Mouse (Mus musculus) megakaryocyte-erythroid progenitor cell, adult 5-6 weeks (primary cell): ENCODE results near the gene 1700010I14Rik. TPM values are rescaled to one million over a fixed set of nuclear protein-coding genes. Genes with fewer than 3 reads are reported as not detected.

Experiments
- ATAC-seq: replicated peaks from 2 replicates; pipeline ENCODE4 v1.8.0; 2016; ENCODE audit warnings: mild to moderate bottlenecking, inconsistent platforms; ENCODE audit not compliant: severe bottlenecking, poor library complexity, low FRiP score, low TSS enrichment
- total RNA-seq, 2 experiments: library from RNA; stranded (forward) in 1 of 2; stranded (reverse) in 1 of 2; fragments of 200-1000, 215-1000 nt in 1 of 2; fragments of >200 nt in 1 of 2; fragmentation: Nextera tagmentation in 1 of 2; gene quantifications; 2 replicates each; pipeline ENCODE4 v1.2.3; 2014 to 2017

The 1700010I14Rik gene
- total RNA-seq (2014; fragmentation: Nextera tagmentation): 1.9 and 4.4 TPM in 2 replicates
- total RNA-seq (2017): 4.3 and 5.4 TPM in 2 replicates

DNA sequence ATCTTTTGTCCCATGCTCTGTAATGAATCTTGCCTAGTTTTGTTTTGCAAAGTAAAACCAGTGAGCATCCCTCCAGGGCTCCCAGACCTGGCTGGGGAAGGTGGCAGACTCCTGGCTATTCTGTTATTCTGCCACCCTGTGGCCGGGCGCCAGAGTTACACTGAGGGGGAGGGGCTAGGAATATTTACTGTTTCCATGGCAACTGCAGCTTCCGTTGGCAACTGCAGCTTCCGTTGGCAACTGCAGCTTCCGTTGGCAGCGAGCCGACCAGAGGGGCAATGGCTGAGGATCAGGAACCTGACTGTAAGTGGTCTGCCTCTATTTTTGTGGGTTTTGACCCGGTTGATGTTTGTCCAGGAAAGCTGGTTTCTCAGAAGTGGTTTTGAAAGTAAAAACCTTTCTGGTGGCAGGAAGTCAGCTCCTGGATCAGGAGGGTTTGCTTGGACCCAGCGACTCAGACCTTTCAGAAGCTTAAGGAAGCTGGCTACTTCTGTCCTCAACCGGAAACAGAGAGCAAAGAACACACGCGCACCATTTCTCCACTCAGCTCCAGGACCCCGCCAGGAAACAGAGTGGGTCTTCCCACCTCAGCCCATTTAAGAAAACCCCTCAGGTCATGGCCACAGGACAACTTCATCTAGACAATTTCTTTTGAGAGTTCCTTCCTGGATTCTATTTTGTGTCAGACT lies at the start of gene 1700010I14Rik:
Gene 1700010I14Rik (plus strand): TSS at position 215 of the 689 bp plus-strand sequence.
- ATAC-seq: peak; percentile 88

GRCm38 (mm10) chr17:8951588-8951987 lies 36.5 kb upstream of the 1700010I14Rik start:
- ATAC-seq: no peak

DNA sequence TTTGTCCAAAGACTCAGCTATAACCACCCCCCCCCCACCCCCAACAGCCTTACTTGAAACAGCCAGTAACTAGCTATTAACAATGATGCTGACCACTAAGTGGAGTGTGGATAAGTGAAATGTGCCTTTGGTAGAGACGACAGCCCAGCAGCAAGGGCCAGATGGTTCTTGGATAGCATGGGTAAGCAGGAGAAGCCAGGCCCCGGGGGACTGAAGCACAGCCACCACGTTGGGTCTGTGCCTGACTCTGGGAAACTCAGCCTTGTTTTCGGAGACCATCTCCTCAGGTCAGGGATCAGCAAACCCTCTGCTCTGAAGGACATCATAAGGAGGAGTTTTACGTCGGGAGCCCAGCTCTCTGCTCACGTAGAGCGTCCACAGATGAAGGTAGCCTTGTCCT lies 35.2 kb upstream of the 1700010I14Rik start:
- no peak for ATAC-seq

- no peak for ATAC-seq
Measured at GRCm38 (mm10) chr17:8958125-8958524, 30.0 kb upstream of the 1700010I14Rik start.

GRCm38 (mm10) chr17:8960386-8960785 lies 27.7 kb upstream of the 1700010I14Rik start:
- no peak for ATAC-seq

DNA sequence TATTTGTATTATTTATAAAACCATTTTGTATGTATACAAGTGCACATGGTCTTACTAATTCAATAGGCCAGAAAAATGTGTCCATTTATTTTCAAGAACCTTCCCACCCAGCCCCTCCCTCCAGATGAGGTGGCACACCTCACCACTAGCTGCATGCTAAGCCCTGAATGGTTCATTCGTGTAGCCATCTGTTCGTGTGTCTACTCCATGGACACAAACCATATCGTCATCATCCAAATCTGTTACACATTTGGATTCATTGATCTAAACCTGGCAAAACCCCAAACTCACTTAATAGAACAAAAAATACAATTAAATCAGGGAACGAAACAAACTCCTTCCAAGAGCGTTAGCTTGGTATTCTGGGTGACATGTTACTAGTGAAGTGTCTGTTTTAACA lies 27.0 kb upstream of the 1700010I14Rik start:
- no peak for ATAC-seq

DNA sequence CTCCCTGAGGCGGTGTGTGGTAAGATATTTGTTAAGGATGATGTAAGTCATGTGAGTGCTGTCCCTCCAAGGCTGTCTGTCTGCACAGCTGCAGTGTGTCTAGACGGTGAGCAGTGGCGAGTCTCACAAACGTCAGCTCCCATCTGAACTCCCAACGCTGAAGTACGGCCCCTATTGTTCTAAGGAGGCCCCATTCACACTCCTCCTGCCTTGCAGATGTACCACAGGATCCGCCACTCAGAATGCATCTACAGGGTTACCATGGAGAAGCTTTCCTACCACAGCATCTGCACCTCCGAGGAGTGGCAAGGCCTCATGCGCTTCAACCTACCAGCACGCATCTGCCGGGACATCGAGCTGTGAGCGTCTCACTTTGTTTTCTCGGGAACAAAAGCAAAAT lies 26.5 kb upstream of the 1700010I14Rik start:
- no peak for ATAC-seq

DNA sequence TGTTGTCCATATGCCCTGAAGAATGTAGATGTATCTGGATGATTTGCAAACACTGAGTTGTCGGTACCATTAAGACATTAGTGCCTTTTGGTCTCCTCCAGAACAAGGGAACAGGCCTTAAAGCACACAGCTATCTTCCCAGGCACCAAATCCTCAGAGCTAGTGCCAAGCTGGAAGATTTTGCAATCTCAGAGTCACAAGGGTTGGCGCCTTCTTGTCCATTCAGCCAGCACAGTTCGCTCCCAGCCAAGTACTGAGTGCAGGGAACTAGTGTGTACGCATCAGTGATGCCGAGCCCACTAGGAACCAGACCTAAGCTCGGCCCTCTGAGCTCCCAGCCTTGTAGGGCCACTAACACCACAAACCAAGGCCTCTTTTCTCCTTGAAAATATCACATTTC lies 23.0 kb upstream of the 1700010I14Rik start:
- ATAC-seq: no peak

- no peak for ATAC-seq
Measured at GRCm38 (mm10) chr17:8972152-8972854, 15.8 kb upstream of the 1700010I14Rik start.

DNA sequence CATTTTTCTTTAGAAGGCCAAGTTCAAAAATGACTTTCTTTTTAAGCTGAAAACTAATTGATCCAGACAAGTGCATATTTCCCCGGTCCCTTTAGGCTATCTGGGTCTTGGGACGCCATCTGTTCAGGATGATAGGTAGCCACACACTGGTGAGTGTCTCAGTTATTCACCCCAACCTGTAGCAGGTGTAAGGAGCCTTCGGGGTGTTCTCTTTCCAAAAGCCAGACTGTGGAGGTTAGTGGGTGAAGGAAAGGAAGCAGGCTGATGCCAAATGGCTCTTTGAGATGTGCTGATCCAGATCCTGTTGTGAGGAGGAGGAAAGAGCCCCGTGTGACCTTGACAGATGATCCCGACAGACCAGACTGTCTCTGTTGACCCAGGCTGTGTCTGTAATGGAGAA lies 14.8 kb upstream of the 1700010I14Rik start:
- no peak for ATAC-seq

- ATAC-seq: no peak
Measured at GRCm38 (mm10) chr17:8974423-8974822, 13.7 kb upstream of the 1700010I14Rik start.

- ATAC-seq: no peak
Measured at GRCm38 (mm10) chr17:8974823-8975397, 13.2 kb upstream of the 1700010I14Rik start.

- ATAC-seq: no peak
Measured at GRCm38 (mm10) chr17:8976745-8977144, 11.4 kb upstream of the 1700010I14Rik start.

- ATAC-seq: no peak
Measured at GRCm38 (mm10) chr17:8977271-8977670, 10.9 kb upstream of the 1700010I14Rik start.

GRCm38 (mm10) chr17:8983576-8983975 lies 4.6 kb upstream of the 1700010I14Rik start:
- ATAC-seq: no peak

DNA sequence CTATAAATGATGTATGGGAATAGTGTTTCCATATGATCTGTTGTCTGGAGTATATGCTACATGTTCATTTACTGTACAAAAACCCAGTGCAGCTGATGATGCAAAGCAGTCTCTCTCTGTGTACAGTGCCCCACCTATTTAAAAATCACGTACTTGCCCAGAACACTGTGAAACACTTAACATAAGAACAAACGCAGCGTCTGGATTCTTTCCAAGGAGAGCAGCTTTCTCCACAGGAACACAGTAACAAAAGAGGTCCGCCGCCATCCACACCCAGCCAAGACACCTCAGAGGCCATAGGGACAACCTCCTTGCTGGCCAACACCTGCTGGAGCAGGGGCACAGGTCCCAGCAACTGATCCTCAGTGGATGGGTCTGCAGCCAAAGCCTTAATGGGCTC lies 2.4 kb upstream of the 1700010I14Rik start:
- no peak for ATAC-seq

DNA sequence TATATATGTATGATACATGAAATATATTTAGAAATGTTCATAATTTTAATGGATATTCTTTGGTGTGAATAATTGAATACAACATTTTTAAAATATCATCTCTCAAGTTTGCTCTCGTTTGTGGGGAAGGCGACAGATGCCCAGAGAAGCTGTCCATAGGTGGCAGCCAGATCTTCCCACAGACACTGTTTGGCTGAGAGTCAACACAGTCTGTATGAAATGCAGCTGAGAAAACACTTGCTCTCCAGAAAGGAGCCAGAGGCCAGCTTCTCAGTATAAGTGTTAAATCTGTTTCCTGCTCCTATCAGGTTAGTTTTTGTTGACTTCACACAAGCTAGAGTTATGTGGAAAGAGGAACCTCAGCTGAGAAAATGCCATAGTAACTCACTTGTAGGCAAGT lies 1.6 kb upstream of the 1700010I14Rik start:
- no peak for ATAC-seq

GRCm38 (mm10) chr17:8987369-8987768 lies 764 bp upstream of the 1700010I14Rik start:
- ATAC-seq: no peak

DNA sequence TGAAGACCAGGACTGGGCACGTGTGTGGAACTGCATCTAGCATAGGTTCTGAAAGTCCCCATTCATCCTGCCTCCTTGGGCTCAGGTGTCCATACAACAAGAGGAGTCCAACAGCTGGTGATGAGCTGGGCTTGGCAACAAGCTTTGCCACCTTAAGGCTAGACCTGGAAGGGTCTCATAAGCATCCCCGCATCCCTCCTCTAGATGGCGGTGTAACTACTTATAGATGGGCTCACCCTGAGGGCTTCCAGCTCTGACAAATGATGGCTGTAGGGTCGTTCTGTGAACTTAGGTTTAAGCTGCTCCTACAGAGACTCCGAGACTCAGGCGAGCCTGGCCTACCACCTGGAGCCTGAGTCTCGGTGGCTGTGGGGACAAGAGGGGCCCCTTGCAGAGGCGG lies 3.0 kb downstream of the 1700010I14Rik start:
- ATAC-seq: peak; percentile 71

DNA sequence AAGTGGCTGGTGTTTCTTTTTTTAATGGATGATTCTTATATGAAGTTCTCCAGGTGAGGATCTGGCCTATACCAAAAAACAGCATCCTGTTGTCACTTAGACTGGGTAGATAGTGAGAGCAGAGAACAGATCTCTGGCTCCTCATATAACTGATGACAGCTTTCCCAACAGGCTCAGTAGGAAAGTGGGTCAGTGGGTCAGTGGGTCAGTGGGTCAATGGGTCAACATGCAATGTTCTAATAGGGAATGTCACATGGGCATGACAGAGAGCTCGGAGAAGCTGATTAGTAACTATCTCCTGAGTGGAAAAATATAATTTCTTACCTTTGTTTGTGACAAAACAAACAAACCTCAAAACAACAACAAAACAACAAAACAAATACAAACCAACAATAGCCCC lies 7.2 kb downstream of the 1700010I14Rik start:
- no peak for ATAC-seq

DNA sequence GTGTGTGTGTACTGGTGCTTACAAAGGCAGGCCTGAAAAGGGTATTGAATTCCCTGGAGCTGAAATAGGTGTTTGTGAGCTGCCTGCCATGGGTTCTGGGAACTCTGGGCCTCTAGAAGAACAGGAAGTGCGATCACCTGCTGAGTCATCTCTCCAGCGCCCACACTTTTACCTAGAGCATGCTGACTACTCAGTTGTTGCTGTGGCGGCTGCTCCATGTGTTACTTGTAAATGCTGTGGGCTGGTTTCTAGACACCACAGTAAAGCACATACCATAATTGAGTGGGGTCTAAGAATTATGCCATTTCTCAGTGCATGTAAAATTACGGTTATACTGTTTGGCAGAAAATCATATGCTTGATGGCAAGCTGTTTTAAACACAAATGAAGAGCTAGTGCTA lies 14.3 kb downstream of the 1700010I14Rik start:
- no peak for ATAC-seq
